Mouse (Mus musculus) activated CD4-positive, CD25-positive, alpha-beta regulatory T cell, adult 9 weeks (primary cell): Measurements from ENCODE around the gene Aldh3b2. TPM values are rescaled to one million over a fixed set of nuclear protein-coding genes. Genes with fewer than 3 reads are reported as not detected.

Experiments used
- polyA plus RNA-seq: library from polyadenylated mRNA; unstranded; fragments of 100-300 nt; shearing (Covaris generic); gene quantifications from one replicate; pipeline ENCODE4 v1.2.1, GENCODE M21; 2017

Aldh3b2 gene
- polyA plus RNA-seq: not detected

GRCm38 (mm10) chr19:3972229-3972628, at the start of gene Aldh3b2:
Gene Aldh3b2, plus strand, starts transcription at chr19:3972328.

GRCm38 (mm10) chr19:3929211-3929941, 42.8 kb upstream of the Aldh3b2 start, which contains the start of gene Aldh3b1:
Gene Aldh3b1, minus strand, starts transcription at chr19:3929808.

GRCm38 (mm10) chr19:3935032-3935895, 36.9 kb upstream of the Aldh3b2 start, which contains the start of gene Unc93b1:
Gene Unc93b1, plus strand, starts transcription at chr19:3935186.

GRCm38 (mm10) chr19:3958470-3958869, 13.7 kb upstream of the Aldh3b2 start, which contains the start of gene Aldh3b3:
Gene Aldh3b3, plus strand, starts transcription at chr19:3958645.

GRCm38 (mm10) chr19:3986334-3986733, 14.2 kb downstream of the Aldh3b2 start, which contains the start of gene Acy3:
Gene Acy3, plus strand, starts transcription at chr19:3986570.

GRCm38 (mm10) chr19:3992416-3992815, 20.3 kb downstream of the Aldh3b2 start, which contains the start of gene Tbx10:
Gene Tbx10, plus strand, starts transcription at chr19:3992752.

GRCm38 (mm10) chr19:4000119-4000900, 28.2 kb downstream of the Aldh3b2 start, which contains the start of the genes Nudt8 and Gm49405:
Gene Nudt8, plus strand, starts transcription at chr19:4000580.
Gene Gm49405, plus strand, starts transcription at chr19:4000626.

GRCm38 (mm10) chr19:4003112-4003511, 31.0 kb downstream of the Aldh3b2 start, which contains the start of gene Doc2g:
Gene Doc2g, plus strand, starts transcription at chr19:4003313.

GRCm38 (mm10) chr19:4012432-4013022, 40.4 kb downstream of the Aldh3b2 start, which contains the start of gene Ndufv1:
Gene Ndufv1, minus strand, starts transcription at chr19:4012806.

Other genes with a start within 250 kb of the Aldh3b2 start
- gene Kmt5b, start 204.9 kb upstream of the Aldh3b2 start, polyA plus RNA-seq: 43.1 TPM
- 2.2 TPM for gene Chka, start 120.6 kb upstream of the Aldh3b2 start, polyA plus RNA-seq
- gene Tcirg1, start 65.2 kb upstream of the Aldh3b2 start, polyA plus RNA-seq: 71.7 TPM
- gene Ndufs8, start 59.6 kb upstream of the Aldh3b2 start, polyA plus RNA-seq: 230 TPM
- 0.75 TPM for gene Aldh3b1, start 42.5 kb upstream of the Aldh3b2 start, polyA plus RNA-seq
- 58.1 TPM for gene Unc93b1, start 37.1 kb upstream of the Aldh3b2 start, polyA plus RNA-seq
- not detected for gene Aldh3b3, start 13.7 kb upstream of the Aldh3b2 start, polyA plus RNA-seq
- gene Acy3, start 14.2 kb downstream of the Aldh3b2 start, polyA plus RNA-seq: 0.40 TPM
- gene Tbx10, start 20.4 kb downstream of the Aldh3b2 start, polyA plus RNA-seq: 0.16 TPM
- gene Nudt8, start 28.3 kb downstream of the Aldh3b2 start, polyA plus RNA-seq: 8.7 TPM
- 1.8 TPM for gene Gm49405, start 28.3 kb downstream of the Aldh3b2 start, polyA plus RNA-seq
- 1.7 TPM for gene Doc2g, start 31.0 kb downstream of the Aldh3b2 start, polyA plus RNA-seq
- gene Ndufv1, start 40.5 kb downstream of the Aldh3b2 start, polyA plus RNA-seq: 155 TPM
- gene Gstp1, start 65.7 kb downstream of the Aldh3b2 start, polyA plus RNA-seq: 631 TPM
- 3.4 TPM for gene Gstp2, start 73.7 kb downstream of the Aldh3b2 start, polyA plus RNA-seq
- 112 TPM for gene Gstp3, start 87.2 kb downstream of the Aldh3b2 start, polyA plus RNA-seq
- not detected for gene Cabp2, start 109.2 kb downstream of the Aldh3b2 start, polyA plus RNA-seq
- gene Cdk2ap2, start 124.9 kb downstream of the Aldh3b2 start, polyA plus RNA-seq: 956 TPM
- 367 TPM for gene Pitpnm1, start 127.7 kb downstream of the Aldh3b2 start, polyA plus RNA-seq
- 206 TPM for gene Aip, start 153.5 kb downstream of the Aldh3b2 start, polyA plus RNA-seq
- 0.07 TPM for gene Gpr152, start 167.5 kb downstream of the Aldh3b2 start, polyA plus RNA-seq
- 0.39 TPM for gene Cabp4, start 171.7 kb downstream of the Aldh3b2 start, polyA plus RNA-seq
- 477 TPM for gene Coro1b, start 176.3 kb downstream of the Aldh3b2 start, polyA plus RNA-seq
- 1,844 TPM for gene Ptprcap, start 181.3 kb downstream of the Aldh3b2 start, polyA plus RNA-seq
- 49.2 TPM for gene Rps6kb2, start 191.0 kb downstream of the Aldh3b2 start, polyA plus RNA-seq
- 6.9 TPM for gene Carns1, start 203.2 kb downstream of the Aldh3b2 start, polyA plus RNA-seq
- 832 TPM for gene Tbc1d10c, start 219.0 kb downstream of the Aldh3b2 start, polyA plus RNA-seq
- 1,230 TPM for gene Ppp1ca, start 219.7 kb downstream of the Aldh3b2 start, polyA plus RNA-seq
- gene Rad9a, start 229.3 kb downstream of the Aldh3b2 start, polyA plus RNA-seq: 81.5 TPM
- gene Clcf1, start 241.9 kb downstream of the Aldh3b2 start, polyA plus RNA-seq: 24.8 TPM
- not detected for gene AC109138.7, start 242.0 kb downstream of the Aldh3b2 start, polyA plus RNA-seq